25 mouse cellular contexts compared by ENCODE assay signal in genomic region chr3:39937719-39938278, GRCm38 (mm10).
"Had no signal": no experiment of that assay in that cellular context is flagged by ENCODE, and none has a peak within 500 bp of the region (broad histone marks: within the 10 kb centered on the region; RNA-seq: fewer than 3 reads in every experiment).

No protein-coding gene starts in this region.

- H3K4me1 ChIP-seq: limb, embryonic 10.5 days; limb, embryonic 13.5 days; liver, embryonic 12.5 days; liver, embryonic 15.5 days; lung, embryonic 15.5 days; megakaryocyte, embryonic 14.5 days; midbrain, embryonic 10.5 days; midbrain, embryonic 13.5 days; neural tube, embryonic 13.5 days had no signal

- DNase-seq: kidney, postnatal 14 days; kidney, postnatal 4 days; layer of hippocampus, adult 9-11 months; liver; lung, adult 18-20 months; lung, postnatal 10 days; lung, postnatal 36 days; retina, postnatal 1 day; right cerebral cortex, postnatal 25 days; thymus, adult 2 months; thymus, postnatal 14 days; thymus, postnatal 4 days had no signal

- H3K4me3 ChIP-seq: layer of hippocampus, adult 2 months; limb, embryonic 10.5 days; limb, embryonic 13.5 days; liver, embryonic 12.5 days; liver, embryonic 15.5 days; lung, embryonic 15.5 days; megakaryocyte, embryonic 14.5 days; midbrain, embryonic 10.5 days; midbrain, embryonic 13.5 days; myocyte; neural tube, embryonic 13.5 days had no signal

- H3K27me3 ChIP-seq: limb, embryonic 13.5 days; liver, embryonic 12.5 days; liver, embryonic 15.5 days; lung, embryonic 15.5 days; megakaryocyte, embryonic 14.5 days; midbrain, embryonic 13.5 days; neural tube, embryonic 13.5 days had no signal

- H3K27ac ChIP-seq: layer of hippocampus, adult 2 months; limb, embryonic 10.5 days; limb, embryonic 13.5 days; liver, embryonic 12.5 days; liver, embryonic 15.5 days; lung, embryonic 15.5 days; midbrain, embryonic 10.5 days; midbrain, embryonic 13.5 days; neural tube, embryonic 13.5 days; stomach, postnatal 0 days had no signal

- ATAC-seq: liver, embryonic 12.5 days; midbrain, embryonic 13.5 days; midbrain, embryonic 16.5 days had no signal

- H3K36me3 ChIP-seq: limb, embryonic 10.5 days; limb, embryonic 13.5 days; liver, embryonic 12.5 days; liver, embryonic 15.5 days; lung, embryonic 15.5 days; midbrain, embryonic 10.5 days; midbrain, embryonic 13.5 days; neural tube, embryonic 13.5 days had no signal
